Mouse (Mus musculus) neural tube, embryonic 10.5 days (tissue): Measurements from ENCODE around the gene E130208F15Rik.

ENCODE experiments used
- DNase-seq: peaks from one replicate; pipeline ENCODE4 v3.0.0-alpha.2; 2017; ENCODE audit warnings: low spot score; ENCODE audit errors: extremely low spot score

E130208F15Rik gene

DNA sequence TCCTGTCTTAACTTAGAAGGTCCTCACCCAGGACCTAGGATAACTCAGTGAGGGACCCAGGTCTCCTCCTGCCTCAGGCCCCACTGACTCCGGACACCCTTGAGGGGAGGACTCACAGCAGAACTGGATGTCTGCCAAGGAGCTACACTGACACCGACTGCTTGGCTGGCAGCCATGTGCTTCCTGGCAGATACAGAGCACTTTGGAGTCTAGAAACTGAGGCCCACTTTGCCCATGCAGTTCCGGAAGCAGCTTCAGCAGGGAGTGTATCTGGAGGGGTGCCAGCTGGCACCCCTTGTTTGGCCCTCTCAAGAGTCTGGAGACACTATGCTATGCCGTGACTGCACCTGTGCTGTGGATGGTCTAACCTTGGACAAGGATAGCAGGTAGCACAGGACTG, 11.9 kb downstream of the E130208F15Rik start:
- no peak for DNase-seq

DNA sequence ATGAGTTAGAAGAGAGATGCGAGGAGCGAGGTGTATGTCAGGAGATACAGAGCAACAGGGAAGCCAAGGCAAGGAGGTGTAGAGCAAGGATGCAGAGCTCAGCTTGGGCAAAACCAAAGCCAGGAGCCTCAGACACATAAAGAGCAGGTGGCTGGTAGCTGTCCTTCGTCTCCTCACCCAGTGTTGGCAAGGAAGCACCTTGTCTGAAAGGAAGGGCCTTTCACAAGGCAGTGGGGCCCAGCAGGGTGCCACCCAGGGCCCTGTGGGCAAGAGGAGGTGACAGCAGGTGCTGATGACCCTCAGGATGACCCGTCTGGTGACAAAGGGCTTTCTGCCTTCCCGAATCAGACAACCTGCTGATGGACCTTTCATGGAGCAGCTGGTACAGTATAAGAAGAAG, 13.0 kb downstream of the E130208F15Rik start:
- DNase-seq, result no peak

DNA sequence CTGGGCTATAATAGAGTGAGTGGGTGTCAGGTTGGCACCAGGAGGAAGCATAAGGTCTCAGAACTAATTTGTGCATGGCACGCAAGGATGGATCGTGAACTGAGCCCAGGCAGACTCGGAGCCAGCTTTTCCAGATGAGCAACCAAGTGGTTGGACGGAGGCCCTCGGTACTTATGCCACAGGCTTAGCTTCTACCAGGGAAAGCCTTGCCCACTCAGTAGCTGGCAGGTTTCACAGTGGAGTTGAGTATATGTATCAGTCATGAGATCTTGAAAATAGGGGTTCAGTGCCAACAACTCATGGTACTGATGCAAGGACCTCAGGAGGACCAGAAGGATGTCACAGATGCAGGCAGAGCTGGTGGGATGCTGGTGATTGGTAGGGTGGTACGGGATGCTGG, 14.1 kb downstream of the E130208F15Rik start:
- no peak for DNase-seq

DNA sequence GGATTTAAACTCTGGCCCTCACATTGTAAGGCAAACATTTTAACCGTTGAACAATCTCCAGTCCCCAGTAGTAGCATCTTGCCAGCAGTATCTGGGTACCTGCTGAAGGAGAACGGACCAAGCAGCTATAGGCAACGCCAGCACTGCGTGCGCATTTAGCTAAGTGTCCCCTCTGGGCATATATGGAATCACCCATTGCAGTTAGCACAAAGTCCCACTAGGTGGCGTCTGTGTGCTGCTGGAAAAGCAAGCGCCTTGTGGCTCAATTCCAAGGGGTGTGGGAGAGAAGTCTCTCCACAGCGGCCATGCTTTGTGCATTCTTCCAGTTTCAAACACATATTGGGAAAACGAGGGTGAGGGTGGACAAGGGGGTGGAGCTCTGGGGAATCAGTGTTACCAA, 14.8 kb downstream of the E130208F15Rik start:
- DNase-seq, result peak; percentile 83

GRCm38 (mm10) chr7:30339432-30340109, 18.0 kb downstream of the E130208F15Rik start:
- no peak for DNase-seq

GRCm38 (mm10) chr7:30346635-30347379, 25.3 kb downstream of the E130208F15Rik start:
- DNase-seq, result peak; percentile 77

DNA sequence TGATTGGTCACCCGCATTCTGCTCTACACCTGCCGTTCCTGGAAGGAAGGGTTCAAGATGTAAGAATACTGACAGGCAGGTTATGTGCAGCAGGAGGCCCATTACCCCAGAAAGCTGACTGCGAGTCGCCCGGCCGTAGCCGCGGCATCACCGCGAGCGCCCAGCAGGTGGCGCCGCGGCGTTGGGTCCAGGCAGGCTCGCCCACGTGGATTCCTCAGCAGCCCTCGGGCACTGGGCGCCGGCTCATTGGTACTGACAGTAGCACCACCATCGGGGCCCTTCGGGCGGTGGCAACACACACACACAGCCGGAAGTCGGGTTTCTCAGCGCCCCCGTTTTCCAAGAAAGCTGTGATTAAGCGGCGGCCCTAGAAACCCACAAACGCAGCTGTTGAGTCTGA, 26.3 kb downstream of the E130208F15Rik start:
- peak; percentile 71 for DNase-seq

DNA sequence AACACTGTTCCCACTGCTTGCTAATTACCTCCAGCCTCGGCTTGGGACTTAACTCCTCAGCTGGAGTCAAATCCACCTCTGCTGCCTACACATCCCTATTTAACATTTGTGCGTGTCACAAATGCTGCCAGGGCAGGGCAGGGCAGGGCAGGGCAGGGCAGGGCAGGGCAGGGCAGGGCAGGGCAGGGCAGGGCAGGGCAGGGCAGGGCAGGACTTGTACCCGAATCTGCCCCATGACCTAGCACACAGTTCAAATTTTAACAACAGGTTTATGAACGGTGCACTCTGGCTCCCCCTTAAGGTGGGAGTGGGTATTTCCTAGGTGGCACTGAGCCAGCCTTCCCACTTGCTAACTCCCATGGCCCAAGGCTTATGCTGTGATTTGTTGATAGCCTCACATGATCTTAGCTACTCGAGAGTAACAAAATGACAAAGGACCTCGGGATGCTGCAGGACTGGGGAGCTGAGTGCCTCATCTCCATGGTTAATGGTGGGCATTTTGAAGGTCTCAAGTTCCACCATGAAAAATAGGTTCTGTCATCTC, 31.8 kb downstream of the E130208F15Rik start:
- peak; percentile 68 for DNase-seq

DNA sequence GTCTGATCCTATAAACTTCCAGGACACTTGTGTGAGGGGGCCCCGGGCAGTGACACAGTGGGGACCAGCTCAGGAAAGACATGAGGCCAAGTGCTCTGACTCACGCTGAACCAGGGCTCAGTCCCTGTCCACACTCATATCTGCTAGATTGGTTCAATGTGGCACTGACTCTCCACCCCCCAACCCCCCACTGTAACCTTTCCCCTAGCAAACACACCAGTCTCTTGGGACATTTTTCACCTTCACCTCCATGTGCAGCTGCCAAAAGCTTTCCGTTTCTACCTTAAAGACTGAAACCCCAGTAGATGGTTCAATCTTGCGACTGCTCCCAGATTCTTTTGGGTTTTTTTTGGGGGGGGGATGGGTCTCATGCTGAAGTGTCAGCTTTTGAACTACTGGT, 32.5 kb downstream of the E130208F15Rik start:
- no peak for DNase-seq

GRCm38 (mm10) chr7:30358378-30359186, 37.0 kb downstream of the E130208F15Rik start:
- DNase-seq, result no peak

- no peak for DNase-seq
These were observed 37.8 kb downstream of the E130208F15Rik start for GRCm38 (mm10) chr7:30359276-30359865.

GRCm38 (mm10) chr7:30360028-30360427, 38.5 kb downstream of the E130208F15Rik start:
- DNase-seq, result no peak

DNA sequence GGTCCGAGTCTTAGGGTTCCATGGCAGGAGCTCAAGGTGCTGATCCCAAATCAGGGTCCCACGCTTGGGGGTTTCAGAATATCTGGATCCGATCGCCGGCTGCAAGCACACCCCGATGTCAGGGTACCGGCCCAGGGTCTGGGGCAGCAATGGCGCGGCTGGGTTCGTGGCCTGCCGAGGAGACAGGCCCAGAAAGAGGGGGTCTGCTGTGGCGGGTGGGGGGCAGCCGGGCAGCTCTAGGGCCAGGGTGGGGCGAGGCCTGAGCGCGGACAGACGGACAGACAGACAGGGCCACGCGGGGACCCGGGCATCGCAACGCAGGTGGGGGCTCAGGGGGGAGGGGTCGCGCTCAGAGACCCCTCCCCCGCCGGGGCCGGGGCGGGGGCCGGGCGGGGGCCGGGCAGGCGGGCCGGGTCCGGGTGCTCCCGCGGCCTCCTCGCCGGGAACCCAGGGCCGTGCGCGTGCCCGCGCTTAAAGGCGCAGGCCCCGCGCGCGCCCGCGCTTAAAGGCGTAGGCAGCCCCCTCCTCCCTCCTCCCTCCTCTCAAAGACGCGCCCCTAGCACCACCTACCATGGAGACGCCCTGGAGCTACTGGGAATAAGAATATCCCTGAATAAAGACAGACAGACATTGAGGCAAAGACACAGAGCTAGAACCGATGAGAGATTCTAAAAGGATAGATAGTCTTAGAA, 41.3 kb downstream of the E130208F15Rik start, which contains the start of gene Lrfn3:
Lrfn3 (minus strand) TSS at position 121 of the 692 bp plus-strand sequence.
- DNase-seq, result peak; percentile 77

DNA sequence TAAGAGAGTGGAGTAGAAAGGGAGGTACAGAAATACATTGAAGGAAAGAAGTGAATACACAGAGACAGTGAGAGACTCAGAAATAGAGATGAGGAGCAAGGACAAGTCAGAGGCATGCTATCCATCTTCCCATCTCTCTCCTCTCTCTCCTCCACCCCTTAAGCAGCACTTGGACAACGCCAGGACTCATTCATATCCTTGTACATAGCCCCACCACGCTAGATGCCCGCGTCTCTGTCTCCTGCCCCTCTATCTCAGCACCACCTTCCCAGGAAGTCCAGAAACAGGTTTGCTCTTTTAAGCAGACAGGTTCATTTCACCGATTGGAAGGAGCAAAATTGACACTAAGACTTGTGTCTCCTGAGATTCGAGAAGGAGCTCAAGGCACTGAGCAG, 41.8 kb downstream of the E130208F15Rik start:
- no peak for DNase-seq

- no peak for DNase-seq
These were observed 45.9 kb downstream of the E130208F15Rik start for GRCm38 (mm10) chr7:30367466-30367865.
